Mouse (Mus musculus): ENCODE data around the gene Narfl.
"Not testable (repeated sequence)": the region's sequence is repeated elsewhere in the genome, so short reads cannot be mapped to it uniquely, and the experiment has no call there.

Narfl gene

GRCm38 (mm10) chr17:25807452-25807851 lies 33.9 kb downstream of the Narfl start:
- not testable (repeated sequence) for DNase-seq

GRCm38 (mm10) chr17:25808028-25808427 lies 34.5 kb downstream of the Narfl start:
- no peak for DNase-seq

- DNase-seq = peak; percentile 95
These were observed 35.4 kb downstream of the Narfl start, which contains the start of gene Fbxl16 for GRCm38 (mm10) chr17:25808789-25809605. Gene Fbxl16 (plus strand): TSS chr17:25809085.

- peak; percentile 76 for DNase-seq
These were observed 36.2 kb downstream of the Narfl start for GRCm38 (mm10) chr17:25809606-25810340.

GRCm38 (mm10) chr17:25810890-25811289 lies 37.3 kb downstream of the Narfl start:
- no peak for DNase-seq

GRCm38 (mm10) chr17:25813471-25813870 lies 39.9 kb downstream of the Narfl start:
- DNase-seq = peak; percentile 53

GRCm38 (mm10) chr17:25817662-25818061 lies 44.1 kb downstream of the Narfl start:
- no peak for DNase-seq

- no peak for DNase-seq
These were observed 45.5 kb downstream of the Narfl start for GRCm38 (mm10) chr17:25818851-25819780.

GRCm38 (mm10) chr17:25823452-25823851 lies 49.9 kb downstream of the Narfl start, which contains the start of gene Wdr24:
Gene Wdr24 (plus strand): TSS chr17:25823627.
- peak; percentile 80 for DNase-seq

- no peak for DNase-seq
These were observed 51.0 kb downstream of the Narfl start for GRCm38 (mm10) chr17:25824362-25825142.

GRCm38 (mm10) chr17:25825311-25825710 lies 51.7 kb downstream of the Narfl start:
- no peak for DNase-seq

GRCm38 (mm10) chr17:25825984-25826570 lies 52.5 kb downstream of the Narfl start:
- DNase-seq = no peak

GRCm38 (mm10) chr17:25827011-25827410 lies 53.4 kb downstream of the Narfl start:
- no peak for DNase-seq

GRCm38 (mm10) chr17:25827546-25828222 lies 54.1 kb downstream of the Narfl start:
- no peak for DNase-seq

- no peak for DNase-seq
These were observed 54.6 kb downstream of the Narfl start for GRCm38 (mm10) chr17:25828223-25828594.

GRCm38 (mm10) chr17:25828712-25829557 lies 55.4 kb downstream of the Narfl start, which contains the start of gene Jmjd8:
Gene Jmjd8 (plus strand): TSS chr17:25828867.
- DNase-seq = peak; percentile 74

GRCm38 (mm10) chr17:25829558-25830017 lies 56.0 kb downstream of the Narfl start:
- no peak for DNase-seq

GRCm38 (mm10) chr17:25830200-25830753 lies 56.7 kb downstream of the Narfl start:
- DNase-seq = no peak

- no peak for DNase-seq
These were observed 57.3 kb downstream of the Narfl start for GRCm38 (mm10) chr17:25830806-25831431.
